Mouse (Mus musculus) lung, postnatal 0 days (tissue): ENCODE results near the gene E2f3.

Source experiments
- CTCF ChIP-seq: IDR thresholded peaks from 2 replicates; pipeline ENCODE4 v1.5.1; 2016; ENCODE audit warnings: antibody characterized with exemption, mild to moderate bottlenecking
- EP300 ChIP-seq: IDR thresholded peaks from 2 replicates; pipeline ENCODE4 v1.6.1; 2016; ENCODE audit warnings: antibody characterized with exemption, mild to moderate bottlenecking, control low read depth

- TF ChIP-seq CTCF (no peak), EP300 (no peak)
These were observed 17.3 kb upstream of the E2f3 start for GRCm38 (mm10) chr13:30003169-30003568.
